ENCODE assay signal across 8 mouse cellular contexts in genomic region chr2:91953825-91954224, GRCm38 (mm10). TPM values are rescaled to one million over a fixed set of nuclear protein-coding genes. Genes with fewer than 3 reads are reported as not detected.
DNase-seq lines count a peak whose midpoint lies in the region; ATAC-seq and TF ChIP-seq lines count a peak whose summit lies in the region.

No protein-coding gene starts in this region.

- H3K4me1 ChIP-seq in brown adipose tissue, adult 24 weeks (ENCODE audit: control insufficient read depth, insufficient read depth, insufficient read length, low read length), result peaks cover 52% of the 10 kb centered on the region
- H3K4me1 ChIP-seq in heart, postnatal 0 days (ENCODE audit: control insufficient read depth, insufficient read depth), result peaks cover 67% of the 10 kb centered on the region

- peak; percentile 73 for TF ChIP-seq EP300 in heart, postnatal 0 days (IDR thresholded peaks at IDR 0.05; ENCODE audit: low read depth)

- H3K4me2 ChIP-seq in heart, postnatal 0 days (ENCODE audit: low read depth, low read length), result peak overlapping the region; percentile 5; the same call in 1 of the 2 replicates

- ATAC-seq in heart, postnatal 0 days (ENCODE audit: insufficient read depth, low read depth), result peak; percentile 52

- peak overlapping the region; percentile 49 for H3K27ac ChIP-seq in brown adipose tissue, adult 24 weeks (replicated peaks; ENCODE audit: low read depth, low read length)
- H3K27ac ChIP-seq in heart, postnatal 0 days (ENCODE audit: low read depth), result peak overlapping the region; percentile 81

- H3K9ac ChIP-seq in heart, postnatal 0 days (replicated peaks; ENCODE audit: low read depth, low read length), result no peak overlapping the region

- no peaks in the 10 kb centered on the region for H3K36me3 ChIP-seq in heart, postnatal 0 days (replicated peaks; ENCODE audit: control insufficient read depth, insufficient read depth, low read length)

- no peak for TF ChIP-seq CTCF in heart, postnatal 0 days (IDR thresholded peaks at IDR 0.05; ENCODE audit: low read depth)

- DNase-seq in embryo, embryonic 10 days (ENCODE audit: low spot score), result peak; percentile 50
- no peak for DNase-seq in embryo, embryonic 11 days
- DNase-seq in heart, postnatal 0 days (ENCODE audit: low spot score), result peak; percentile 88
- DNase-seq in liver, result peak; percentile 38
- peak; percentile 70 for DNase-seq in testis, postnatal 10 days (ENCODE audit: low spot score)
- no peak for DNase-seq in layer of hippocampus, postnatal 25 days (ENCODE audit: extremely low spot score in 1 of 2, low spot score in 1 of 2)
- DNase-seq in right cerebral cortex, postnatal 4 days, result no peak

- no peaks in the 10 kb centered on the region for H3K27me3 ChIP-seq in heart, postnatal 0 days (ENCODE audit: control insufficient read depth, insufficient read depth, low read length)

- no peaks in the 10 kb centered on the region for H3K9me3 ChIP-seq in heart, postnatal 0 days (replicated peaks; ENCODE audit: control insufficient read depth, low read length)

- WGBS in heart, postnatal 0 days, result 6% methylated on average over 5 of the region's 5 CpGs

- no peak overlapping the region for H3K4me3 ChIP-seq in brown adipose tissue, adult 24 weeks (ENCODE audit: insufficient read depth, low read depth, low read length)
- no peak overlapping the region for H3K4me3 ChIP-seq in heart, postnatal 0 days (ENCODE audit: low read depth, low read length)

RNA-seq across cellular contexts. Expression of gene Gm9821, which starts 8.3 kb away (rescaled TPM):
- polyA plus RNA-seq in brown adipose tissue, adult 24 weeks (2012; ENCODE audit: insufficient read depth, insufficient read length, missing spikeins), result not detected in 2 replicates
- total RNA-seq in heart, postnatal 0 days (2014; rRNA removed; ENCODE audit: low replicate concordance), result not detected in 2 replicates
- polyA plus RNA-seq in heart, postnatal 0 days (2015; fragmentation: Nextera tagmentation; extraction: Ambion mirVana), result 0.89 and 0.93 TPM in 2 replicates
- not detected for total RNA-seq in layer of hippocampus, postnatal 25 days (2021)

RNA-seq across cellular contexts. Expression of gene Mdk, which starts 21.7 kb away (rescaled TPM):
- polyA plus RNA-seq in brown adipose tissue, adult 24 weeks (2012; ENCODE audit: insufficient read depth, insufficient read length, missing spikeins), result 1.8 TPM in 1 of 2 replicates, not detected in the other
- 18.5 and 48.2 TPM in 2 replicates for total RNA-seq in heart, postnatal 0 days (2014; rRNA removed; ENCODE audit: low replicate concordance)
- 100 and 119 TPM in 2 replicates for polyA plus RNA-seq in heart, postnatal 0 days (2015; fragmentation: Nextera tagmentation; extraction: Ambion mirVana)
- total RNA-seq in layer of hippocampus, postnatal 25 days (2021), result 10 to 100 TPM; 25.5 to 33.2 TPM

RNA-seq across cellular contexts. Expression of gene Dgkz, which starts 21.8 kb away (rescaled TPM):
- 8.1 and 11.2 TPM in 2 replicates for polyA plus RNA-seq in brown adipose tissue, adult 24 weeks (2012; ENCODE audit: insufficient read depth, insufficient read length, missing spikeins)
- total RNA-seq in heart, postnatal 0 days (2014; rRNA removed; ENCODE audit: low replicate concordance), result 77.0 and 77.9 TPM in 2 replicates
- polyA plus RNA-seq in heart, postnatal 0 days (2015; fragmentation: Nextera tagmentation; extraction: Ambion mirVana), result 24.0 and 26.2 TPM in 2 replicates
- total RNA-seq in layer of hippocampus, postnatal 25 days (2021), result 100 to 1,000 TPM; 479 to 537 TPM

RNA-seq across cellular contexts. Expression of gene Chrm4, which starts 26.8 kb away (rescaled TPM):
- not detected in 2 replicates for polyA plus RNA-seq in brown adipose tissue, adult 24 weeks (2012; ENCODE audit: insufficient read depth, insufficient read length, missing spikeins)
- total RNA-seq in heart, postnatal 0 days (2014; rRNA removed; ENCODE audit: low replicate concordance), result 0.27 TPM in 1 of 2 replicates, not detected in the other
- polyA plus RNA-seq in heart, postnatal 0 days (2015; fragmentation: Nextera tagmentation; extraction: Ambion mirVana), result not detected in 2 replicates
- 10 to 100 TPM; 21.5 to 26.1 TPM for total RNA-seq in layer of hippocampus, postnatal 25 days (2021)

Comparison
In these comparisons a context has a peak if more than half of its experiments do, and no peak if none do; other contexts are left out.
1. DNase-seq: peak in embryo, embryonic 10 days (single experiment), heart, postnatal 0 days (single experiment), liver (single experiment) and testis, postnatal 10 days (single experiment); none in embryo, embryonic 11 days (single experiment), layer of hippocampus, postnatal 25 days (0 of 2) and right cerebral cortex, postnatal 4 days (single experiment).